Mouse (Mus musculus) CH12F3 (cell line): ENCODE results near the gene Nfatc4.

Experiments used
- in situ Hi-C: fragments of 300-500 bp; cut with MboI; formaldehyde crosslinking; loops from 2 replicates; pipeline ENCODE4 v1.14.3; 2020; ENCODE audit warnings: low sequenced_read_pairs

Nfatc4 gene

GRCm38 (mm10) chr14:55820576-55820975, 2.4 kb upstream of the Nfatc4 start:
- in situ Hi-C loops: no loop called here

- in situ Hi-C loops: no loop called here
Measured at GRCm38 (mm10) chr14:55822435-55822990, 431 bp upstream of the Nfatc4 start.

GRCm38 (mm10) chr14:55824001-55824480, 1.1 kb downstream of the Nfatc4 start:
- in situ Hi-C loops: no loop called here

GRCm38 (mm10) chr14:55824481-55825215, 1.7 kb downstream of the Nfatc4 start:
- in situ Hi-C loops: no loop called here

- in situ Hi-C loops: no loop called here
Measured at GRCm38 (mm10) chr14:55825216-55826051, 2.5 kb downstream of the Nfatc4 start.

- in situ Hi-C loops: no loop called here
Measured at GRCm38 (mm10) chr14:55826142-55826541, 3.2 kb downstream of the Nfatc4 start.

- in situ Hi-C loops: no loop called here
Measured at GRCm38 (mm10) chr14:55826551-55827340, 3.8 kb downstream of the Nfatc4 start.

GRCm38 (mm10) chr14:55828716-55829263, 5.8 kb downstream of the Nfatc4 start:
- in situ Hi-C loops: no loop called here

- in situ Hi-C loops: no loop called here
Measured at GRCm38 (mm10) chr14:55829854-55830253, 6.9 kb downstream of the Nfatc4 start.

GRCm38 (mm10) chr14:55830331-55830730, 7.4 kb downstream of the Nfatc4 start:
- in situ Hi-C loops: no loop called here

GRCm38 (mm10) chr14:55833126-55833525, 10.2 kb downstream of the Nfatc4 start:
- in situ Hi-C loops: no loop called here

GRCm38 (mm10) chr14:55834808-55835533, 12.0 kb downstream of the Nfatc4 start:
- in situ Hi-C loops: no loop called here

- in situ Hi-C loops: no loop called here
Measured at GRCm38 (mm10) chr14:55838312-55838711, 15.4 kb downstream of the Nfatc4 start.

- in situ Hi-C loops: no loop called here
Measured at GRCm38 (mm10) chr14:55838740-55839139, 15.8 kb downstream of the Nfatc4 start.

GRCm38 (mm10) chr14:55840853-55841366, 18.0 kb downstream of the Nfatc4 start:
- in situ Hi-C loops: no loop called here

- in situ Hi-C loops: no loop called here
Measured at GRCm38 (mm10) chr14:55842794-55843193, 19.9 kb downstream of the Nfatc4 start.

GRCm38 (mm10) chr14:55845506-55846294, 22.8 kb downstream of the Nfatc4 start:
- in situ Hi-C loops: no loop called here

GRCm38 (mm10) chr14:55850885-55851284, 27.9 kb downstream of the Nfatc4 start:
- in situ Hi-C loops: no loop called here
